In genomic region chrX:106603386-106603785, GRCm38 (mm10) we compare ENCODE assay signal across 8 mouse cellular contexts. TPM values are rescaled to one million over a fixed set of nuclear protein-coding genes. Genes with fewer than 3 reads are reported as not detected.
DNase-seq lines count a peak whose midpoint lies in the region; ATAC-seq lines count a peak whose summit lies in the region.

Gene Cysltr1 (minus strand): TSS chrX:106603679.

- peaks cover 15% of the 10 kb centered on the region for H3K27me3 ChIP-seq in embryonic facial prominence, embryonic 13.5 days
- H3K27me3 ChIP-seq in lung, embryonic 15.5 days = no peaks in the 10 kb centered on the region
- H3K27me3 ChIP-seq in stomach, embryonic 15.5 days (replicated peaks) = no peaks in the 10 kb centered on the region

- no peaks in the 10 kb centered on the region for H3K9me3 ChIP-seq in embryonic facial prominence, embryonic 13.5 days
- no peaks in the 10 kb centered on the region for H3K9me3 ChIP-seq in lung, embryonic 15.5 days
- H3K9me3 ChIP-seq in stomach, embryonic 15.5 days = no peaks in the 10 kb centered on the region

- ATAC-seq in embryonic facial prominence, embryonic 13.5 days (ENCODE audit: insufficient number of reproducible peaks, insufficient read depth, low FRiP score, low TSS enrichment, low read depth) = no peak
- peak; percentile 64; the same call in 1 of the 2 replicates for ATAC-seq in lung, embryonic 15.5 days (ENCODE audit: borderline replicate concordance, extremely low read depth, low FRiP score, low TSS enrichment)
- ATAC-seq in stomach, embryonic 15.5 days (ENCODE audit: insufficient read depth, low FRiP score, low read depth) = no peak; the same call in 1 of the 2 replicates

- no peak within 1 kb of the TSS for H3K9ac ChIP-seq in embryonic facial prominence, embryonic 13.5 days
- H3K9ac ChIP-seq in lung, embryonic 15.5 days = no peak within 1 kb of the TSS
- no peak within 1 kb of the TSS for H3K9ac ChIP-seq in stomach, embryonic 15.5 days

- WGBS in embryonic facial prominence, embryonic 13.5 days = 34% methylated on average over 6 of the region's 6 CpGs
- 14% methylated on average over 6 of the region's 6 CpGs for WGBS in lung, embryonic 15.5 days
- 24% methylated on average over 6 of the region's 6 CpGs for WGBS in stomach, embryonic 15.5 days

- H3K4me2 ChIP-seq in embryonic facial prominence, embryonic 13.5 days = peak within 1 kb of the TSS; percentile 41
- peak within 1 kb of the TSS; percentile 44 for H3K4me2 ChIP-seq in lung, embryonic 15.5 days
- peak within 1 kb of the TSS; percentile 37 for H3K4me2 ChIP-seq in stomach, embryonic 15.5 days

- intact Hi-C loops in left cerebral cortex, postnatal 25 days (cut with DNase I) = no loop called here

- H3K4me3 ChIP-seq in embryonic facial prominence, embryonic 13.5 days = peak within 1 kb of the TSS; percentile 12; the same call in 1 of the 2 replicates
- peak within 1 kb of the TSS; percentile 18 for H3K4me3 ChIP-seq in lung, embryonic 15.5 days
- H3K4me3 ChIP-seq in stomach, embryonic 15.5 days (replicated peaks) = peak within 1 kb of the TSS; percentile 21

- no peaks in the 10 kb centered on the region for H3K4me1 ChIP-seq in embryonic facial prominence, embryonic 13.5 days
- H3K4me1 ChIP-seq in lung, embryonic 15.5 days = 0 out of 2 replicates have a peak, but pooled peaks cover 6% of the 10 kb centered on the region
- no peaks in the 10 kb centered on the region for H3K4me1 ChIP-seq in stomach, embryonic 15.5 days

- H3K36me3 ChIP-seq in embryonic facial prominence, embryonic 13.5 days = no peaks in the 10 kb centered on the region
- H3K36me3 ChIP-seq in lung, embryonic 15.5 days = no peaks in the 10 kb centered on the region
- no peaks in the 10 kb centered on the region for H3K36me3 ChIP-seq in stomach, embryonic 15.5 days

- DNase-seq in left cerebral cortex, postnatal 25 days (ENCODE audit: low spot score in 2 of 2) = peak; percentile 1 to 3
- DNase-seq in left cerebral cortex, adult 11 months (ENCODE audit: low spot score) = no peak
- DNase-seq in induced T-regulatory cell, adult 2 months (ENCODE audit: low read depth) = peak; percentile 11
- no peak for DNase-seq in spleen, postnatal 10 days (ENCODE audit: low spot score in 2 of 2)
- DNase-seq in cerebellum, postnatal 4 days (ENCODE audit: low spot score in 2 of 2) = no peak

- H3K27ac ChIP-seq in embryonic facial prominence, embryonic 13.5 days = no peak within 1 kb of the TSS
- no peak within 1 kb of the TSS for H3K27ac ChIP-seq in lung, embryonic 15.5 days
- H3K27ac ChIP-seq in stomach, embryonic 15.5 days = no peak within 1 kb of the TSS

RNA-seq across cellular contexts. Expression of gene Cysltr1, which starts in this region (rescaled TPM):
- under 1 TPM; 0.39 to 0.71 TPM for total RNA-seq in left cerebral cortex, postnatal 25 days (2021)
- polyA plus RNA-seq in embryonic facial prominence, embryonic 13.5 days (2015; fragmentation: Nextera tagmentation; extraction: Ambion mirVana) = 0.74 and 0.88 TPM in 2 replicates
- polyA plus RNA-seq in lung, embryonic 15.5 days (2015; fragmentation: Nextera tagmentation; extraction: Ambion mirVana) = 3.5 and 4.9 TPM in 2 replicates
- polyA plus RNA-seq in stomach, embryonic 15.5 days (2015; fragmentation: Nextera tagmentation; extraction: Ambion mirVana) = 5.1 and 6.1 TPM in 2 replicates

Comparison
In these comparisons a context has a peak if more than half of its experiments do, and no peak if none do; other contexts are left out.
1. Peak in DNase-seq in left cerebral cortex, postnatal 25 days; RNA of the gene not detected or under 1 TPM.